Mouse (Mus musculus): Measurements from ENCODE around the gene Fcer2a.

The Fcer2a gene

DNA sequence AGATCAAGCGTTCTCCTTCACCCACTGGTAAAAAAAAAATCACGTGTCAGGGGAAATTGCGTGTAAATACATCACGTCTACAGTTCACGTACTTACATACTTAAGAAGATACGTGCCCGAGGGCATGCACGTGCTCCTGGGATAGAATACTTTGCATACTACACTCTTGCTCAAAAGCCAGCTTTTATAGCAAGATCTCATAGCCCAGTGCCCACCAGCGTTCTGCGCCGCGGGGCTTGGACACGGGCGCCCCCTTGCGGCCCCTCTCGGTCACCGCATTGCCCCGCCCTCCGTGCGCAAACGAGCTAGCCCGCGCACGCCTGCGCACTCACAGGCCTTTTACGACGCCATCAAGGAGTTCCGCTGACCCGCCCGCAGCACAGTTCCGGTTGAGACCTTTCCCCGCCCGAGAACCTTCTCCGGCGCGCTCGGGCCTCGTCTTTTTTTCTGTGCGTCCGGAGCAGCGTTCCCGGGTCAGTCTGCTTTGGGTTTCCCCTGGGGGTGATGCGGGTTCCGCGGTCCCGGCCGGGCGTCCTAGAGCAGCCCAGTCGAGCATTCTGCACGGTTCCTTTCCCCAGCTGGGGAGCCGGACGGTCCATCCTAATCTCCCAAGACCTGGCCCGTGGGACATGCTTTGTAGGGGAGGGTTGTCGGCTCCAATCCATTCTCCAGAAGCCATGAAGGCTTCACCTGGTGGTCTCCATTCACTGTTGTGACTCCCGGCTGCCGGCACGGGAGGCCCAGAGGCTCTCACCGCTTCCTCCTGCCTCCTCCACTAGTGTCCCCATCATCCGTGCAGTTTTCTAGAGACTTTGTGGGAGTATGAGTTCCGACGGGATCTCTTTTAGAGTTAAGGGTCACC lies 17.6 kb downstream of the Fcer2a start, which contains the start of gene Trappc5:
Trappc5 (plus strand) TSS at position 169 of the 862 bp plus-strand sequence.
- peak; percentile 96 for DNase-seq

DNA sequence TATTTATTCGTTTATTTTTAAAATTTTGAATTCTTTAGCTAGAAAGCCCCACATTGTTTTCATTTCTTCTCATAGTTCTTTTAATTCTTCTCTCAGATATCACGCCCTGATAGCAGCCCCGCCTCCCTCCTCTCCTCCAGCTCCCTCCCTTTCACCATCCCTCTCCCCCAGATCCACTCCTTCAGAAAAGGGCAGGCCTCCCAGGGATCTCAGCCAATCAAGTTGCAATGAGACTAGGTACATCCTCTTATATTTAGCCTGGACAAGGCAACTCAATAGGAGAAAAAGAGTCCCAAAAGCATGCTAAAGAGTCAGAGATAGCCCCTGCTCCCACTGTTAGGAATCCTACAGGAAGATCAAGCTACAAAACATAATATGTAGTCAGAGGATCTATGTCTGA lies 19.3 kb downstream of the Fcer2a start:
- no peak for DNase-seq

- DNase-seq = peak; percentile 92
These were observed 21.9 kb downstream of the Fcer2a start, which contains the start of gene Fcor for GRCm38 (mm10) chr8:3671980-3672491. TSS of gene Fcor (minus strand) at chr8:3672362.

DNA sequence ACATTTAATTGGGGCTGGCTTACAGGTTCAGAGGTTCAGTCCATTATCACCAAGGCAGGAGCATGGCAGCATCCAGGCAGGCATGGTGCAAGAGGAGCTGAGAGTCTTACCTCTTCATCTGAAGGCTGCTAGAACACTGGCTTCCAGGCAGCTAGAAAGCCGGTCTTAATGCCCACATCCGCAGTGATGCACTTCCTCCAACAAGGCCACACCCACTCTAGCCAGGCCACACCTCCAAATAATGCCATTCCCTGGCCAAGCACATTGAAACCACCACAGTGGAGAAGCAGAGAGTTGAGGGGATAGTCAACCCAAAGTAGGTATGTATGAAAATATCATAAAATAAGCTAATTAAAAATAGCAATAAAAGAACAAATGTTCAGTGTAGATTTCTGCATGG lies 23.6 kb downstream of the Fcer2a start:
- DNase-seq = no peak

DNA sequence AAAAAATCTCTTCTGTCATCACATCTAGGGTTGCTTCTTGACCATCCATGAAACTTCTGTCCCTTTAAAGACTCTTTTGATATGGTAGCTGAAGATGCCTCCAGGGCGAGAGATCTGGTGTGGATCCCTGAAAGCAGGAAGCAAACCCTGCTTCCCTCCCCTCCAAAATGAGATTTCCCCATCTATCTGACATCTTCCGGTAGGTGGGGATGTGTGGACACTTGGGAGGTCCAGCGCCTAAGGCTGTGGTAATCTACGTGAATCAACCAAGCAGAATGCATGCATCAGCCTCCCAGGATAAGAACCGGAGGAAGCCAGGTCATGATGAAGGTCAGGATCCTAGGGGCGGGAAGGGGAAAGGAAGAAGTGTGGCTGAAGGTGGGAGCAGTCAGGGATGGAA lies 28.5 kb downstream of the Fcer2a start, which contains the start of gene Mcemp1:
Mcemp1 (plus strand) TSS at position 248 of the 400 bp plus-strand sequence.
- no peak for DNase-seq

DNA sequence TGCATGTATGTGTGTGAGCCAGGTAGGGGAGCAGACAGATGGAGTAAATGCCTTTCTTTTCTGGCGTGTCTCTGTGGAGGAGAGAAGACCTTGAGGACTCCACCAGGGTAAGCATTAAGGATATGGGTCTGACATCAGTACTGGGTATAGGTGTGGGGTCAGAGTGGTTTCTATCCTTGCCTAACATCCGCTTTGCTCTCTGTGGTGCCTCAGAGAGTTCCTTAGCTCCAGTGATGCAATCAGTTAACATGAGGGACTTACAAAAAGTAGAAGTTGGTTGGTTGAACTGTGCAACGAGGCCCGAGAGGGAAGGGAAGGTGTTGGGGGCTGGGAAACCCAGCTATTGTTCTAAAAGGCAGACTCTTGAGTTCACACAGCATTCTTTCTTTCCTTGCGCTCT lies 29.6 kb downstream of the Fcer2a start:
- DNase-seq = no peak

- no peak for DNase-seq
These were observed 33.1 kb downstream of the Fcer2a start for GRCm38 (mm10) chr8:3660889-3661288.

DNA sequence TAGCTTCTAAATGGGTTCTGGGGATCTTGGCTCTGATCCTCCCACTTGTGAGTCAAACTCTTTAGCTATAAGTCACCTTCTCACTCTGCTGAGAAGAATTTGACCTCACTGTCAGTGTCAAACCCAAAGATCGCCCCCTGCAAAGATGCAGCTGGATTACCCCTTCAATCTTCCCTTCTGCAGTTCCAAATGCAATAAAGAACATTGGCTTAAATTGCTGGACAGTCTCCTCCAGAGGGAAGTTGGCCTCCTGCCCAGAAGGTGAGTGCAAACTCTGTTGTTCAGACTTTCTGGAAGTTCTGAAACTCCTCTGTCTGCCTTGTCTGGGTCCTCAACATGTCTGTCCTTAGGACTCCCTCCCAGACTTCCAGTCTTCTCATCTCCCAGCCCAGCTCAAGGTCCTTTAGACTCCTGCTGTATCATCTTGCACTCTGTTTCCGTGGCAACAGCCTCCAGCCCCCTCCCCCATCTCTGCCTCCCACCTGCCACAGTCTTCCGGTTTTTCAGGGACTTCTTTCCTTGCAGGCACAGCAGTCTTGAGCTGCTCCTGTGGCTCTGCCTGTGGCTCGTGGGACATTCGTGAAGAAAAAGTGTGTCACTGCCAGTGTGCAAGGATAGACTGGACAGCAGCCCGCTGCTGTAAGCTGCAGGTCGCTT lies 37.1 kb downstream of the Fcer2a start:
- no peak for DNase-seq

GRCm38 (mm10) chr8:3655526-3655925 lies 38.4 kb downstream of the Fcer2a start, which contains the start of gene Retn:
TSS of gene Retn (plus strand) at chr8:3655770.
- DNase-seq = no peak

DNA sequence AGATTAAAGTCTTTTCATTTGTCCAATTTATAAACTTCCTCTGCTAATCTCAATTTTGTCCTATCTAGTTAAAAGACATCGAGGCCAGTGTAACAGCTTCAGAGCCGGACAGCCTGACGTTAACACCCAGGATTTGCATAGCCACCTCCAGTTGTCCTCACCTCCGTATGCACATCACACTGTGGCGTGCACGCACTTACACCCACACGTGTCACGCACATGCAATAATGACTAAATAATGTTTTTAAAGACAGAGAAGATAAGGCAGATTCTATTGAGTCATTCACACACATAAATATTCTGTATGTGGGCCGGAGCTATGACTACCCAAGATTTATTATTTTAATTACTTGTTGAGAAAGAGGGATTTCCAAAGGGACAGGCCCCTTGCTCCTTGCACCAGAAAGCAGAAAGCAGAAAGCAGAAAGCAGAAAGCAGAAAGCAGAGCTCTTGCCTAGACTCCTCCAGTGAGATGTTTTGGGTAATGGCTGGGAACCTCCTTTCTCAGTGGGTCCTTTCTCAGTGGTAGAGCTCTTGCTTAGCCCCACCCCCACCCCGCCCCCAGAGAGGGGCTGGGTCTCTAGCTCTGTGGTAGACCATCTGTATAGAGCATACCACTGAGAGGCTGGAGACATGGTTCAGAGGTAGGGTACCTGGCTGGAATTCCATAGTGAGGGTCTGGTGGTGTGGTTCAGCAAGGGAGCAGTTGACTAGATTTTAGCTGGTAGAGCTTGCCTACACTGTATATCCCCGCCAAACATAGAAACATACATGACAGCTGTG lies 39.1 kb downstream of the Fcer2a start:
- DNase-seq = no peak

GRCm38 (mm10) chr8:3652845-3653244 lies 41.1 kb downstream of the Fcer2a start:
- no peak for DNase-seq

DNA sequence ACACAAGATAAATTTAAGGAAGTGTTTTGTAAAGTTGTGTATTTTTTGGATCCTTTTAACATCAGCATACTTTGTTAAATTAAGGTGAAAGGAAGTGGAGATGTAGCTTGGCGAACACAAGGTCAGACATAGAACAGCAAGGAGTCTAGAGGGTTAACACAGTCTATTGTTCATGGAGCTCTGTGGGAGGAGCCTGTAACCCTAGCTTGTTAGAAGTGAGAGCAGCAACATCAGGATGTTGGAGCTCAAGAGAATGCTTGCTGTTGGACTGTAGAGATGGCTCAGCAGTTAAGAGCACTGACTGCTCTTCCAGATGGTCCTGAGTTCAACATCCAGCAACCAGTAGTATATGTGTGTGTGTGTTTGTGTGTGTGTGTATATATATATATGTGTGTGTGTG lies 45.0 kb downstream of the Fcer2a start:
- DNase-seq = no peak

DNA sequence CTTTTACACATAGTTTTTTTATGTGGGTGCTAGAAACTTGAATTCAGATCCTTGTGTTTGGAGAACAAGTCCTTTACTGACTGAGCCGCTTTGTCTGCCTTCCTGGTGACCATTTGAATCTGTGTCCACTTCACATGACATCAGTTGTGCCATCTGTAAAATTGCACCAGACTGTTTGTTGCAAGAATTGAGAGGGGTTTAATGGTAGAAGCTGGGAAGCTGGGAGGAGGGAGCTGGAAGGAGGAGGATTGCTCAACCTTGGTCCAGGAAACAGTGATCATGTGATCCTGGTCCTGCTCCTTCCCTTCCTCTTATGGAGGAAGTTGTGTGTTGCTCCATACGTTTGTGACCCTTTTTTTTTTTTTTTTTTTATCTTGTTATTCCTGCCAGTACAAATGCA lies 45.7 kb downstream of the Fcer2a start:
- no peak for DNase-seq

- no peak for DNase-seq
These were observed 46.4 kb downstream of the Fcer2a start for GRCm38 (mm10) chr8:3647561-3647960.

GRCm38 (mm10) chr8:3646824-3647531 lies 47.0 kb downstream of the Fcer2a start:
- DNase-seq = no peak

DNA sequence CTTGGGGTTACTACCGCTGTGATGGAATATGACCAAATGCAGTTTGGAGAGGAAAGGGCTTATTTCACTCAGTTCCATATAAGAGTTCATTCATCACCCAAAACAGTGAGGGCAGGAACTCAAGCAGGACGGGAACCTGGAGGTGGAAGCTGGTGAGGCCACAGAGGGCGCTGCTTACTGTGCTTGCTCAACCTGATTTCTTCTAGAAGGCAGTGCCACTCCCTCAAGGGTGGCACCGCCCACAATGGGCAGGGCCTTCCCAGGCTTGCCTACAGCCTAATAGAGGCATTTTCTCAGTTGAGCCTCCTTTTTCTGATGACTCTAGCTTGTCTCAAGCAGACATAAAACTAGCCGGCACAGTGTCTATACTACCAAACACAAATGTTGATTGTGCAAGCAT lies 48.2 kb downstream of the Fcer2a start:
- DNase-seq = no peak

Data from cerebellum, adult 8-10 months (tissue).